Mouse (Mus musculus) right cerebral cortex, adult 18-20 months (tissue): ENCODE measurements at regions not wholly inside any gene's neighbourhood (a gene's known extent, or its start where the extent isn't known, plus 50 kb on each side); places are given as distances from the start of the nearest gene placed in this dataset.
"Not testable (repeated sequence)": the region's sequence is repeated elsewhere in the genome, so short reads cannot be mapped to it uniquely, and the experiment has no call there.

Experiments
- DNase-seq: peaks from one replicate; pipeline ENCODE4 v3.0.0; 2022; ENCODE audit warnings: mixed read lengths

GRCm38 (mm10) chr17:55036142-55036541 lies 409.0 kb upstream of the St6gal2 start:
- DNase-seq: peak; percentile 2

GRCm38 (mm10) chr17:55040216-55040615 lies 405.0 kb upstream of the St6gal2 start:
- DNase-seq: not testable (repeated sequence)

GRCm38 (mm10) chr17:55068420-55068819 lies 376.8 kb upstream of the St6gal2 start:
- peak; percentile 9 for DNase-seq

- DNase-seq: peak; percentile 45
These were observed 361.7 kb upstream of the St6gal2 start for GRCm38 (mm10) chr17:55083357-55084099.

- DNase-seq: no peak
These were observed 354.4 kb upstream of the St6gal2 start for GRCm38 (mm10) chr17:55090661-55091252.

GRCm38 (mm10) chr17:55103470-55103869 lies 341.7 kb upstream of the St6gal2 start:
- DNase-seq: no peak

GRCm38 (mm10) chr17:55124846-55125245 lies 320.3 kb upstream of the St6gal2 start:
- no peak for DNase-seq

- not testable (repeated sequence) for DNase-seq
These were observed 315.1 kb upstream of the St6gal2 start for GRCm38 (mm10) chr17:55130100-55130499.
